In genomic region chr4:46487348-46487747, GRCm38 (mm10) we compare ENCODE assay signal across 8 mouse cellular contexts. TPM values are rescaled to one million over a fixed set of nuclear protein-coding genes. Genes with fewer than 3 reads are reported as not detected.
DNase-seq lines count a peak whose midpoint lies in the region; ATAC-seq and TF ChIP-seq lines count a peak whose summit lies in the region.

No protein-coding gene starts in this region.

- H3K4me1 ChIP-seq in heart, embryonic 12.5 days (replicated peaks) = peaks cover 18% of the 10 kb centered on the region
- H3K4me1 ChIP-seq in ES-E14 (ENCODE audit: control insufficient read depth in 2 of 2, insufficient read depth in 2 of 2, low read length in 2 of 2, poor library complexity in 1 of 2) = peaks cover 2 to 14% of the 10 kb centered on the region in 2 experiments; a peak in 2 of 4 replicates
- H3K4me1 ChIP-seq in midbrain, postnatal 0 days (ENCODE audit: insufficient read depth, low read length) = no peaks in the 10 kb centered on the region

- intact Hi-C loops in left cerebral cortex, postnatal 25 days (cut with DNase I) = loop anchor here (5.0 kb wide), 1 partner anchor 35 kb away; the partner anchor contains the start of gene Anp32b

- peaks cover 8% of the 10 kb centered on the region; the same call in 1 of the 2 replicates for H3K36me3 ChIP-seq in heart, embryonic 12.5 days
- no peaks in the 10 kb centered on the region; the same call in 1 of the 2 replicates for H3K36me3 ChIP-seq in ES-E14 (ENCODE audit: control insufficient read depth, insufficient read depth, low read length, poor library complexity, severe bottlenecking)
- H3K36me3 ChIP-seq in midbrain, postnatal 0 days (ENCODE audit: insufficient read depth, low read length) = no peaks in the 10 kb centered on the region

- no peaks in the 10 kb centered on the region for H3K9me3 ChIP-seq in heart, embryonic 12.5 days (replicated peaks)
- no peaks in the 10 kb centered on the region for H3K9me3 ChIP-seq in ES-E14 (ENCODE audit: control insufficient read depth, insufficient read depth, low read depth, low read length)
- no peaks in the 10 kb centered on the region for H3K9me3 ChIP-seq in midbrain, postnatal 0 days (ENCODE audit: low read length)

- ATAC-seq in heart, embryonic 12.5 days (ENCODE audit: insufficient number of reproducible peaks, low FRiP score) = no peak
- no peak for ATAC-seq in midbrain, postnatal 0 days (ENCODE audit: low FRiP score)

- H3K27ac ChIP-seq in heart, embryonic 12.5 days (ENCODE audit: poor library complexity, severe bottlenecking) = no peak overlapping the region
- H3K27ac ChIP-seq in ES-E14 (ENCODE audit: insufficient read depth, low read depth, low read length, poor library complexity, severe bottlenecking) = no peak overlapping the region
- H3K27ac ChIP-seq in midbrain, postnatal 0 days (ENCODE audit: low read depth, low read length) = no peak overlapping the region

- no peak overlapping the region for H3K9ac ChIP-seq in heart, embryonic 12.5 days
- peak overlapping the region; percentile 36; the same call in 1 of the 2 replicates for H3K9ac ChIP-seq in ES-E14 (ENCODE audit: insufficient read depth, low read depth, low read length, poor library complexity, severe bottlenecking)
- no peak overlapping the region for H3K9ac ChIP-seq in midbrain, postnatal 0 days (replicated peaks; ENCODE audit: low read length, poor library complexity, severe bottlenecking)

- 84% methylated on average over 5 of the region's 5 CpGs for WGBS in heart, embryonic 12.5 days
- 85% methylated on average over 5 of the region's 5 CpGs for WGBS in midbrain, postnatal 0 days

- in situ Hi-C loops in ES-E14 (cut with MboI; ENCODE audit: low sequenced_read_pairs in 2 of 2, unreplicated experiment in 2 of 2) = no loop called here

- DNase-seq in heart, adult 11 months = peak; percentile 99
- no peak for DNase-seq in ES-E14 (ENCODE audit: low read depth, low spot score)
- DNase-seq in frontal cortex, postnatal 36 days (ENCODE audit: low spot score in 2 of 2) = peak; percentile 22 to 24
- DNase-seq in left cerebral cortex, postnatal 25 days (ENCODE audit: low spot score in 2 of 2) = peak; percentile 44 to 60
- DNase-seq in midbrain, postnatal 0 days (ENCODE audit: low spot score) = no peak
- no peak for DNase-seq in thymus, postnatal 0 days (ENCODE audit: low spot score)
- no peak for DNase-seq in spleen, postnatal 14 days (ENCODE audit: low spot score in 2 of 2)

- H3K4me3 ChIP-seq in heart, embryonic 12.5 days = no peak overlapping the region
- no peak overlapping the region for H3K4me3 ChIP-seq in ES-E14 (ENCODE audit: insufficient read depth in 1 of 2, low read depth in 1 of 2, low read length in 2 of 2, poor library complexity in 1 of 2, severe bottlenecking in 1 of 2)
- H3K4me3 ChIP-seq in midbrain, postnatal 0 days (ENCODE audit: low read depth, low read length) = no peak overlapping the region

- no peak overlapping the region for H3K4me2 ChIP-seq in heart, embryonic 12.5 days
- H3K4me2 ChIP-seq in midbrain, postnatal 0 days (ENCODE audit: low read depth, low read length, poor library complexity, severe bottlenecking) = no peak overlapping the region

- no peak for TF ChIP-seq CTCF in midbrain, postnatal 0 days (IDR thresholded peaks at IDR 0.05)

- no peaks in the 10 kb centered on the region for H3K27me3 ChIP-seq in heart, embryonic 12.5 days (replicated peaks)
- H3K27me3 ChIP-seq in midbrain, postnatal 0 days (ENCODE audit: insufficient read depth, low read length) = no peaks in the 10 kb centered on the region

TF ChIP-seq in ES-E14, 5 proteins besides CTCF, POLR2A, EP300 and RAD21:
- TF ChIP-seq ZNF384 (IDR thresholded peaks at IDR 0.05; ENCODE audit: low read depth, low read length) (no peak), CHD2 (IDR thresholded peaks at IDR 0.05; ENCODE audit: low read depth, low read length) (no peak), HCFC1 (IDR thresholded peaks at IDR 0.05; ENCODE audit: borderline replicate concordance, insufficient read depth, low read length) (no peak), ZC3H11A (IDR thresholded peaks at IDR 0.05; ENCODE audit: borderline replicate concordance, low read depth, low read length) (no peak), MAFK (IDR thresholded peaks at IDR 0.05; ENCODE audit: insufficient read depth, low read depth, low read length) (no peak)

RNA-seq across cellular contexts. Expression of gene Nans, which starts 1.7 kb away (rescaled TPM):
- polyA plus RNA-seq in heart, embryonic 12.5 days (2016; fragmentation: Nextera tagmentation; extraction: Ambion mirVana) = 62.2 and 68.3 TPM in 2 replicates
- total RNA-seq in ES-E14 (2012; rRNA removed) = 56.4 and 75.4 TPM in 2 replicates
- total RNA-seq in left cerebral cortex, postnatal 25 days (2021) = 10 to 100 TPM; 19.4 to 19.7 TPM
- 92.0 and 94.5 TPM in 2 replicates for total RNA-seq in midbrain, postnatal 0 days (2014; rRNA removed)
- polyA plus RNA-seq in midbrain, postnatal 0 days (2015; fragmentation: Nextera tagmentation; extraction: Ambion mirVana) = 56.9 and 59.6 TPM in 2 replicates
- 111 and 114 TPM in 2 replicates for polyA plus RNA-seq in thymus, postnatal 0 days (2015; fragmentation: Nextera tagmentation; extraction: Ambion mirVana)

RNA-seq across cellular contexts. Expression of gene Anp32b, which starts 36.6 kb away (rescaled TPM):
- polyA plus RNA-seq in heart, embryonic 12.5 days (2016; fragmentation: Nextera tagmentation; extraction: Ambion mirVana) = 209 and 214 TPM in 2 replicates
- total RNA-seq in ES-E14 (2012; rRNA removed) = 43.5 and 49.5 TPM in 2 replicates
- total RNA-seq in left cerebral cortex, postnatal 25 days (2021) = 10 to 100 TPM; 43.3 to 43.9 TPM
- 2.7 and 5.0 TPM in 2 replicates for total RNA-seq in midbrain, postnatal 0 days (2014; rRNA removed)
- 45.8 and 50.5 TPM in 2 replicates for polyA plus RNA-seq in midbrain, postnatal 0 days (2015; fragmentation: Nextera tagmentation; extraction: Ambion mirVana)
- 356 and 374 TPM in 2 replicates for polyA plus RNA-seq in thymus, postnatal 0 days (2015; fragmentation: Nextera tagmentation; extraction: Ambion mirVana)

RNA-seq across cellular contexts. Expression of gene Trim14, which starts 48.6 kb away (rescaled TPM):
- 0.78 and 1.5 TPM in 2 replicates for polyA plus RNA-seq in heart, embryonic 12.5 days (2016; fragmentation: Nextera tagmentation; extraction: Ambion mirVana)
- total RNA-seq in ES-E14 (2012; rRNA removed) = 0.58 and 1.2 TPM in 2 replicates
- 1 to 10 TPM in 1 of 2 experiments, under 1 TPM in 1; 0.76 to 1.4 TPM for total RNA-seq in left cerebral cortex, postnatal 25 days (2021)
- 0.47 and 1.8 TPM in 2 replicates for total RNA-seq in midbrain, postnatal 0 days (2014; rRNA removed)
- 0.75 and 1.4 TPM in 2 replicates for polyA plus RNA-seq in midbrain, postnatal 0 days (2015; fragmentation: Nextera tagmentation; extraction: Ambion mirVana)
- polyA plus RNA-seq in thymus, postnatal 0 days (2015; fragmentation: Nextera tagmentation; extraction: Ambion mirVana) = 19.8 and 22.4 TPM in 2 replicates

Comparison
In these comparisons a context has a peak if more than half of its experiments do, and no peak if none do; other contexts are left out.
1. DNase-seq: peak in heart, adult 11 months (single experiment), frontal cortex, postnatal 36 days (2 of 2) and left cerebral cortex, postnatal 25 days (2 of 2); none in ES-E14 (single experiment), midbrain, postnatal 0 days (single experiment), thymus, postnatal 0 days (single experiment) and spleen, postnatal 14 days (0 of 2).